Mouse (Mus musculus) macrophage (primary cell): ENCODE data around the gene Tatdn3. TPM values are rescaled to one million over a fixed set of nuclear protein-coding genes. Genes with fewer than 3 reads are reported as not detected.
A peak's percentile ranks its signal among the peaks of the same experiment; 100 is the strongest.
"Not testable (repeated sequence)": the region's sequence is repeated elsewhere in the genome, so short reads cannot be mapped to it uniquely, and the experiment has no call there.

ENCODE experiments used
- H3K27ac ChIP-seq: fragments of 350-480 bp; formaldehyde crosslinking; 2 replicates; pipeline ENCODE4 v1.9.0; 2021
- H3K36me3 ChIP-seq: fragments of 350-480 bp; formaldehyde crosslinking; 2 replicates; pipeline ENCODE4 v1.9.0; 2021; ENCODE audit errors: inconsistent target
- H3K4me3 ChIP-seq: fragments of 350-480 bp; formaldehyde crosslinking; 2 replicates; pipeline ENCODE4 v1.9.0; 2021; ENCODE audit errors: inconsistent target
- H3K79me2 ChIP-seq: fragments of 350-480 bp; formaldehyde crosslinking; 2 replicates; pipeline ENCODE4 v1.9.0; 2021; ENCODE audit errors: inconsistent target
- WGBS: methylation state at CpG from one replicate; pipeline ENCODE4 v1.1.7; 2026; ENCODE audit warnings: inconsistent platforms; ENCODE audit not compliant: missing documents; 5-methylcytosine and 5-hydroxymethylcytosine counted together
- polyA plus RNA-seq: library from polyadenylated mRNA; stranded (reverse); fragments of 250-400 nt; gene quantifications from 3 replicates; pipeline ENCODE4 v1.2.4, GENCODE M21; 2018; ENCODE audit warnings: inconsistent platforms

Tatdn3 gene
- polyA plus RNA-seq, 1 experiment from 2014 or later: 7.7 TPM

DNA sequence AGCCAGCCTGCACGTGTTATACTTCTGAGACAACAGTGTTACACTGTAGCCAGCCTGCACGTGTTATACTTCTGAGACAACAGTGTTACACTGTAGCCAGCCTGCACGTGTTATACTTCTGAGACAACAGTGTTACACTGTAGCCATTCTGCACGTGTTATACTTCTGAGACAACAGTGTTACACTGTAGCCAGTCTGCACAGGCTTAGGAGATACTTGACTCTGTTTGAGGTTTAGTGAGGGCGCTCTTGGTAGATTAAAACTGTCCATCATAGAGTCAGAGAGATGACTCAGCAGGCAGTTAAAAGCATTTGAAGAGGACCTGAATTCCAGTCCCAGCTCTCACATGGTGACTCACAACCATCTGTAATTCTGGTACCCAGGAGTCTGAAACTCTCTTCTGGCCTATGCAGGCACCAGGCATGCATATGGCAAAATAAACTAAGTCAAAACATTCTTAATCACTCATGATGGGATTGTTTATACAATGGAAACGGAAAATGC lies 31.8 kb downstream of the Tatdn3 start:
- not testable (repeated sequence) for H3K79me2 ChIP-seq, H3K4me3 ChIP-seq, H3K27ac ChIP-seq, H3K36me3 ChIP-seq
- 85% methylated on average over 6 of the region's 6 CpGs for WGBS

GRCm38 (mm10) chr1:191030182-191030581 lies 32.5 kb downstream of the Tatdn3 start:
- Histone ChIP-seq H3K79me2 (peaks cover 5% of the 10 kb centered on the region), H3K4me3 (no peak overlapping the region), H3K36me3 (no peaks in the 10 kb centered on the region), H3K27ac (no peak overlapping the region)
- 80% methylated on average over 10 of the region's 10 CpGs for WGBS

DNA sequence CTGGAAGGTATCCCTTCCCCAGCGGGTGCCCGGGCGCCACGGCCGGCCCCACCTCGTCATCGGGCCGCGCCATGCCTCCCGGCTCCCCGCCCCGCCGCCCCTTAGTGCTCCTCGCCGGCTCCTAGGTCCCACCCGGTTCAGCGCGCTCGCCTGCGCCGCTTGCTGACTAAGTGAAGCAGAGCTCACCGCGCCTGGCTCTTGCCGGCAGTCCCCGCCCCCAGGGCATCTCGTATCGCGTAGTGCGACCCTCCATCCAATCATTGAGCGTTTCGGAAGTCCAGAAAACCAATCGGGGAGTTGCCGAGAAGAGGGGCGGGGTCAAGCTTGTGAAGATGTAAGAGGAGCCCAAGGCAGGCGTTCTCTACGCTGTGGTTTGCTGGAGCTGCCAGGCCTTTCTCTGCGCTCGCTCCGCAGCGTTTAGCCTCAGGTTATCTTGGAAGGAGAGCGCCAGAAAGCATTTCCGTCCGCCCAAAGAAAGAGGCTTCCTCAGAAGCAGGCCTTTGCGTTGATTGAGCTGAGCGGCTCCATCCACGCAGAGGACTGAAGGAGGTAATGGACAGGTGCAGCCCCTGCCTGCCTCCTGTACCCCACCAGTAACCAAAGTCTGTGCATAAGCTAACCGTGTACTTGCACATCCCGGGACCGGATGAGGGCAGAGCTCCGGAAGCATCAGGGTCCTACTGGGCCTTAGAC lies 36.6 kb downstream of the Tatdn3 start, which contains the start of gene Flvcr1:
Gene Flvcr1 (minus strand): TSS at position 138 of the 693 bp plus-strand sequence.
- WGBS: 1% methylated on average over 49 of the region's 50 CpGs
- Histone ChIP-seq H3K27ac (peak within 1 kb of the TSS; percentile 58), H3K79me2 (peaks cover 39% of the 10 kb centered on the region), H3K4me3 (peak within 1 kb of the TSS; percentile 78), H3K36me3 (0 out of 2 replicates have a peak, but pooled peaks cover 8% of the 10 kb centered on the region)

DNA sequence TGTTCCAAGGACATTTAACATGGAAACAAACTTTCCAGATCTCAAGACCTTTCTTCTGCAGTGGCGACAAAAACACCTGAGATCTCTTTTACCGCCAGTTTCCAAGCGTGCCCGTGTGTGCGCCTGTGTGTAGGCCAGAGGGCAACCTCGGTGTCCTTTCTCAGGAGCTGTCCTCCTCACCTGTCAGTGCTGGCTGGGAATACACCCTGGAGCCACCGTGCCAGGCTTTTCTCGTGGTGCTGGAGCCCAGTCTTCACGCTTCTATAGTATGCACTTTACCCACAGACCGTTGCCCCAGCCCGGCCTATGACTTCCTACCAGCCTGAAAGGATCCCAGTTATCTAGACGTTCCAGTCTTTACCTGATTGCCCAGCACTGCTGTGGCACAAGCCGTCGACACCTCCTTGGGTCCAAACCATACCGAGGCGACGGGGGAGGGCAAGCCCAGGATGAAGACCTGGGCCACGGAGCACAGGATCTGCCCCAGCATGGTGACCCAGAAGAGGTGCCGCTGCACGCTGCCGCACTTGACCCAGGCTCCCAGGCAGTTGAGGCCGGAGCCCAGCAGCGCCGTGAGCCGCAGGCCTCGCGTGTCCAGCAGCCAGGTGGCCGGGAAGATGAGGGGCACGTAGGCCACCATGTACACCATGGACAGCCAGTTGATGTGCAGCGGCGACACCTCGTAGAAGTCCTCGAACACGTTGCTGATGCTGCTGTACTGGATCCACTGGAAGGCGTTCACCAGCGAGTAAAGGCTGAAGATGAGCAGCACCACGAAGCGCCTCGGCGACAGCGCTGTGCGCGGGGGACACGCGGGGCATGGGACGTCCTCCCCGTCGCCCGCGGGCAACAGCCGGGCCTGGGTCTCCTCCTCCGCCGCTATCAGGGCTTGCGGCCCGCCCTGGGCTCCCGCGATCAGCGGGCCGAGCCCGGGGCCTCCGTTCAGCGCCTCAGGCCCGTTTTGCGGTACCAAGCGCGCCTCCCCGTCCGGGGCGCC lies 37.4 kb downstream of the Tatdn3 start:
- Histone ChIP-seq H3K27ac (peak overlapping the region; percentile 56), H3K36me3 (0 out of 2 replicates have a peak, but pooled peaks cover 8% of the 10 kb centered on the region), H3K4me3 (peak overlapping the region; percentile 78), H3K79me2 (peaks cover 47% of the 10 kb centered on the region)
- WGBS: 12% methylated on average over 65 of the region's 69 CpGs

- peaks cover 19% of the 10 kb centered on the region; the same call in 1 of the 2 replicates for H3K36me3 ChIP-seq
- H3K27ac ChIP-seq: peak overlapping the region; percentile 45
- peaks cover 62% of the 10 kb centered on the region for H3K79me2 ChIP-seq
- peak overlapping the region; percentile 78 for H3K4me3 ChIP-seq
- WGBS: 89% methylated on average over 1 of the region's 6 CpGs
Observed at GRCm38 (mm10) chr1:191023806-191024205, 38.9 kb downstream of the Tatdn3 start.

GRCm38 (mm10) chr1:191023140-191023539 lies 39.6 kb downstream of the Tatdn3 start:
- WGBS: 0% methylated on average over 1 of the region's 2 CpGs
- peak overlapping the region; percentile 78; the same call in 1 of the 2 replicates for H3K4me3 ChIP-seq
- peaks cover 69% of the 10 kb centered on the region for H3K79me2 ChIP-seq
- H3K27ac ChIP-seq: peak overlapping the region; percentile 45
- peaks cover 23% of the 10 kb centered on the region; the same call in 1 of the 2 replicates for H3K36me3 ChIP-seq

- H3K27ac ChIP-seq: peak overlapping the region; percentile 22
- WGBS: 52% methylated on average over 7 of the region's 7 CpGs
- no peak overlapping the region for H3K4me3 ChIP-seq
- H3K36me3 ChIP-seq: peaks cover 33% of the 10 kb centered on the region; the same call in 1 of the 2 replicates
- peaks cover 90% of the 10 kb centered on the region for H3K79me2 ChIP-seq
Observed at GRCm38 (mm10) chr1:191021016-191021415, 41.7 kb downstream of the Tatdn3 start.

GRCm38 (mm10) chr1:191020217-191020924 lies 42.4 kb downstream of the Tatdn3 start:
- Histone ChIP-seq H3K27ac (peak overlapping the region; percentile 22), H3K4me3 (no peak overlapping the region)
- WGBS: 97% methylated on average over 3 of the region's 3 CpGs

DNA sequence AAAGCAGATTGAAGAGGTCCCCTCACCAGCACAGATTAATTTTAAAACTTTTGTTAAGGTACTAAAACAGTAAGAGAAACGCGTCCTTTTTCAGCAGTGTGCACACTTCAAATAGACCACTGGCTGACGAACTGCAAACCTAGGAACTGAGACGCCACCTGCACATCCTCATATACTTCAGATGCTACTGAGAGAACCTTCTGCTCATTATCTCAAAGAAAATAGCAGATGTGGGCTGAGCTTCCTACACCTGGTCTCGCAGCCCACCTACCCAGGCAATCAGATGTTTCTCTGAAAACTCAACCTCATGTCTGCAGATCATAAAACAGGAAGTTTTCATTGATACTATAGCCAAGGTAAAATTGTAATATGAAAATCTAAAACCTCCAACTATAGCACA lies 42.9 kb downstream of the Tatdn3 start:
- WGBS: 94% methylated on average over 5 of the region's 5 CpGs
- peaks cover 42% of the 10 kb centered on the region for H3K36me3 ChIP-seq
- H3K79me2 ChIP-seq: peaks cover 93% of the 10 kb centered on the region
- no peak overlapping the region for H3K4me3 ChIP-seq
- no peak overlapping the region for H3K27ac ChIP-seq

More at GRCm38 (mm10) chr1:191020217-191020924, 42.4 kb downstream of the Tatdn3 start:
- H3K36me3 ChIP-seq: peaks cover 37% of the 10 kb centered on the region; the same call in 1 of the 2 replicates
- peaks cover 93% of the 10 kb centered on the region for H3K79me2 ChIP-seq

DNA sequence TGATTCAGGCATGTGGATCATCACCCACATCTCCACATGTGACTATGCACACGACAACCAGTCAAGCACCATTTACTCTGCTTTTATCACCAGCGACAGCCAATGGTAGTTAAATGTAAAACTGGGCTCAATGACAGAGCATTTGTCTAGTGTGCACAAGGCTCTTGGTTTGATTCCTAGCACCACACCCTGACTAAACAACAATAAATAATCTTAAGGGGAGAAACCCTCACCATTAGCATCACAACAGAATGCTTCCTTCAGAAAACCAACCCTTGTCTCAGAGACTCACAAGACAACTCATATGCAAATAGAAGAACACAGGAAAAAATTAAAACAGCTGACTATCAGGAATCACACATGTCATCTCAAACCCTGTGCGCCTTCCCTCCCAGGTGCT lies 48.5 kb downstream of the Tatdn3 start:
- Histone ChIP-seq H3K27ac (no peak overlapping the region), H3K79me2 (peaks cover 55% of the 10 kb centered on the region), H3K4me3 (no peak overlapping the region), H3K36me3 (peaks cover 75% of the 10 kb centered on the region)
- WGBS: 93% methylated on average over 3 of the region's 3 CpGs

GRCm38 (mm10) chr1:191008707-191009106 lies 54.0 kb downstream of the Tatdn3 start:
- Histone ChIP-seq H3K27ac (no peak overlapping the region), H3K79me2 (no peaks in the 10 kb centered on the region), H3K36me3 (peaks cover 82% of the 10 kb centered on the region), H3K4me3 (no peak overlapping the region)
- WGBS: 93% methylated on average over 5 of the region's 5 CpGs

- WGBS: 80% methylated on average over 5 of the region's 6 CpGs
- Histone ChIP-seq H3K27ac (no peak overlapping the region), H3K79me2 (no peaks in the 10 kb centered on the region), H3K4me3 (no peak overlapping the region), H3K36me3 (peaks cover 26% of the 10 kb centered on the region)
Observed at GRCm38 (mm10) chr1:191002201-191002600, 60.5 kb downstream of the Tatdn3 start.

GRCm38 (mm10) chr1:191000686-191001085 lies 62.0 kb downstream of the Tatdn3 start:
- no peak overlapping the region for H3K4me3 ChIP-seq
- peaks cover 22% of the 10 kb centered on the region for H3K36me3 ChIP-seq
- WGBS: 100% methylated on average over 3 of the region's 3 CpGs
- H3K27ac ChIP-seq: no peak overlapping the region
- H3K79me2 ChIP-seq: no peaks in the 10 kb centered on the region

- H3K36me3 ChIP-seq: no peaks in the 10 kb centered on the region
- 7% methylated on average over 1 of the region's 1 CpGs for WGBS
- no peak overlapping the region for H3K4me3 ChIP-seq
- peak overlapping the region; percentile 97 for H3K27ac ChIP-seq
- no peaks in the 10 kb centered on the region for H3K79me2 ChIP-seq
Observed at GRCm38 (mm10) chr1:190998027-190998426, 64.7 kb downstream of the Tatdn3 start.
